Mouse (Mus musculus): Measurements from ENCODE around the gene Sulf2.

GRCm38 (mm10) chr2:166030256-166030995, 125.0 kb downstream of the Sulf2 start:
- TF ChIP-seq JUND (IDR thresholded peaks at IDR 0.05; ENCODE audit: low read depth, low read length) (no peak), POLR2AphosphoS2 (IDR thresholded peaks at IDR 0.05; ENCODE audit: low read length) (no peak), E2F4 (IDR thresholded peaks at IDR 0.05; ENCODE audit: borderline replicate concordance, low read depth, low read length) (no peak), TBP (IDR thresholded peaks at IDR 0.05; ENCODE audit: low read depth, low read length) (no peak), POLR2A (IDR thresholded peaks at IDR 0.05; ENCODE audit: control insufficient read depth in 1 of 2, insufficient read depth in 1 of 2, low read depth in 1 of 2, low read length in 2 of 2, poor library complexity in 1 of 2) (no peak), TAL1 (IDR thresholded peaks at IDR 0.05; ENCODE audit: low read length) (no peak), MAZ (IDR thresholded peaks at IDR 0.05; ENCODE audit: low read depth, low read length) (no peak)
